Mouse (Mus musculus) brain, embryonic 14.5 days (tissue): ENCODE data around the gene Psmg3.

Experiments used
- CTCF ChIP-seq: fragments of 200-500 bp; IDR thresholded peaks from 2 replicates; pipeline ENCODE4 v1.5.1; 2012; ENCODE audit warnings: inconsistent platforms, mild to moderate bottlenecking, moderate library complexity, borderline replicate concordance; ENCODE audit not compliant: insufficient read depth, insufficient read length; ENCODE audit errors: extremely low read depth
- POLR2A ChIP-seq: fragments of 200-500 bp; IDR thresholded peaks from 2 replicates; pipeline ENCODE4 v1.6.1; 2012; ENCODE audit warnings: mild to moderate bottlenecking, inconsistent platforms, borderline replicate concordance; ENCODE audit not compliant: poor library complexity, insufficient read depth, insufficient read length, severe bottlenecking; ENCODE audit errors: extremely low read depth

GRCm38 (mm10) chr5:139796900-139797299 lies 29.8 kb downstream of the Psmg3 start:
- no peak for TF ChIP-seq CTCF
- TF ChIP-seq POLR2A, result no peak
